11 mouse cellular contexts compared by ENCODE assay signal in the genomic region with DNA sequence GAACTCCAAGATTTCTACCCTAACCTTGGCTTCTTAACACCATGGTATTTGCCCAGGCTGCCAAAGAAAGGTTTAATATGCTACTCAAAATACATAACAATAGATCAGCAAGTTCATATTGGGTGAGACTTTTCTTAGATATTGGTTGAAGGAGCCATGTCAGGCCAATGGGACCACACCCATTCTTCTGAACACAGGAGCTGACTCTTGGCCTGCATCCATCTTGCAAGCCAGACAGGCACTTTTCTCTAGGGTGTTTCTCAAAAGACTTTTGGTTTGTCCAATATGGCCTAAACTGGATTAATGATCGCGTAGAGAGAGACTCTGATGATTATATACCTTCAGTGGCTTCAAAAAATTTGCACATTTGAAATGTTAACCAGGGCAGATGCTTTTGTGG. TPM values are rescaled to one million over a fixed set of nuclear protein-coding genes. Genes with fewer than 3 reads are reported as not detected.
DNase-seq lines count a peak whose midpoint lies in the region; ATAC-seq and TF ChIP-seq lines count a peak whose summit lies in the region.
"Had no signal": no experiment of that assay in that cellular context is flagged by ENCODE, and none has a peak within 500 bp of the region (broad histone marks: within the 10 kb centered on the region; RNA-seq: fewer than 3 reads in every experiment).

No protein-coding gene starts in this region.

- 88% methylated on average over 2 of the region's 2 CpGs for WGBS in heart, embryonic 10.5 days
- 96% methylated on average over 2 of the region's 2 CpGs for WGBS in lung, postnatal 0 days

- H3K36me3 ChIP-seq in heart, embryonic 10.5 days = peaks cover 10% of the 10 kb centered on the region
- H3K36me3 ChIP-seq in lung, postnatal 0 days (ENCODE audit: insufficient read depth, low read length) = no peaks in the 10 kb centered on the region
- H3K36me3 ChIP-seq: hindbrain, embryonic 13.5 days; neural tube, embryonic 12.5 days had no signal

- H3K9me3 ChIP-seq in heart, embryonic 10.5 days = no peaks in the 10 kb centered on the region
- no peaks in the 10 kb centered on the region for H3K9me3 ChIP-seq in lung, postnatal 0 days (ENCODE audit: low read length)
- H3K9me3 ChIP-seq: hindbrain, embryonic 13.5 days; neural tube, embryonic 12.5 days had no signal

- peak overlapping the region; percentile 61 for H3K4me3 ChIP-seq in heart, embryonic 10.5 days
- H3K4me3 ChIP-seq in lung, postnatal 0 days (ENCODE audit: low read depth, low read length) = no peak overlapping the region
- H3K4me3 ChIP-seq: hindbrain, embryonic 13.5 days; neural tube, embryonic 12.5 days had no signal

- H3K27ac ChIP-seq in heart, embryonic 10.5 days = no peak overlapping the region
- no peak overlapping the region for H3K27ac ChIP-seq in lung, postnatal 0 days (ENCODE audit: low read length)
- H3K27ac ChIP-seq: hindbrain, embryonic 13.5 days; neural tube, embryonic 12.5 days had no signal

- TF ChIP-seq EP300 in lung, postnatal 0 days (IDR thresholded peaks at IDR 0.05) = no peak

- TF ChIP-seq CTCF in lung, postnatal 0 days (IDR thresholded peaks at IDR 0.05) = no peak

- H3K4me1 ChIP-seq in heart, embryonic 10.5 days = peaks cover 62% of the 10 kb centered on the region
- peaks cover 7% of the 10 kb centered on the region; the same call in 1 of the 2 replicates for H3K4me1 ChIP-seq in lung, postnatal 0 days (ENCODE audit: insufficient read depth, low read depth, low read length)

- intact Hi-C loops in heart, postnatal 25 days (cut with DNase I) = loop anchor here (2.0 to 10.0 kb wide), 2 partner anchors 61 to 613 kb away; a partner anchor contains a TSS
- intact Hi-C loops in heart, postnatal 10 days (cut with DNase I) = no loop called here

- H3K4me2 ChIP-seq in lung, postnatal 0 days (replicated peaks; ENCODE audit: low read depth, low read length) = peak overlapping the region; percentile 17; the same call in 1 of the 2 replicates
- H3K4me2 ChIP-seq: hindbrain, embryonic 13.5 days had no signal

- H3K27me3 ChIP-seq in heart, embryonic 10.5 days (ENCODE audit: insufficient read depth, poor library complexity, severe bottlenecking) = no peaks in the 10 kb centered on the region
- no peaks in the 10 kb centered on the region for H3K27me3 ChIP-seq in lung, postnatal 0 days (replicated peaks; ENCODE audit: insufficient read depth, low read length)
- H3K27me3 ChIP-seq: hindbrain, embryonic 13.5 days; neural tube, embryonic 12.5 days had no signal

- no peak overlapping the region for H3K9ac ChIP-seq in lung, postnatal 0 days (replicated peaks; ENCODE audit: low read depth)
- H3K9ac ChIP-seq: hindbrain, embryonic 13.5 days; neural tube, embryonic 12.5 days had no signal

- no peak for ATAC-seq in lung, postnatal 0 days

- no peak for DNase-seq in heart, embryonic 10.5 days (ENCODE audit: low spot score)
- no peak for DNase-seq in heart, postnatal 25 days (ENCODE audit: low spot score)
- DNase-seq in lung, postnatal 0 days (ENCODE audit: low spot score) = no peak
- DNase-seq in lung, postnatal 14 days = no peak
- DNase-seq in heart, postnatal 10 days = peak; percentile 27 to 36
- DNase-seq in thymus, postnatal 10 days (ENCODE audit: low spot score in 2 of 2) = no peak
- no peak for DNase-seq in cerebellum, postnatal 4 days (ENCODE audit: low spot score in 2 of 2)
- DNase-seq: right cerebral cortex, postnatal 25 days had no signal

RNA-seq across cellular contexts. Expression of a gene that starts 4.3 kb away (rescaled TPM):
- 66.7 and 78.8 TPM in 2 replicates for polyA plus RNA-seq in heart, embryonic 10.5 days (2016; fragmentation: Nextera tagmentation; extraction: Ambion mirVana)
- total RNA-seq in heart, postnatal 25 days (2021) = 10 to 100 TPM; 83.0 to 90.7 TPM
- polyA plus RNA-seq in lung, postnatal 0 days (2015; fragmentation: Nextera tagmentation; extraction: Ambion mirVana) = 62.4 and 81.7 TPM in 2 replicates
- total RNA-seq in heart, postnatal 10 days (2021) = 100 to 1,000 TPM; 123 to 128 TPM
- total RNA-seq: common myeloid progenitor, adult 5-6 weeks had no signal

Comparison
In these comparisons a context has a peak if more than half of its experiments do, and no peak if none do; other contexts are left out.
1. DNase-seq: peak in heart, postnatal 10 days (2 of 2); none in heart, embryonic 10.5 days (single experiment), heart, postnatal 25 days (single experiment), lung, postnatal 0 days (single experiment), lung, postnatal 14 days (single experiment), thymus, postnatal 10 days (0 of 2) and cerebellum, postnatal 4 days (0 of 2).